8 mouse cellular contexts compared by ENCODE assay signal in genomic region chr9:124312171-124313142, GRCm38 (mm10). TPM values are rescaled to one million over a fixed set of nuclear protein-coding genes. Genes with fewer than 3 reads are reported as not detected.
DNase-seq lines count a peak whose midpoint lies in the region; ATAC-seq and TF ChIP-seq lines count a peak whose summit lies in the region.

Gene 2010315B03Rik, minus strand, starts transcription at chr9:124312696.

- H3K9me3 ChIP-seq in heart, embryonic 12.5 days (replicated peaks) = peaks cover 3% of the 10 kb centered on the region; the same call in 1 of the 2 replicates
- H3K9me3 ChIP-seq in kidney, postnatal 0 days (replicated peaks; ENCODE audit: low read length) = no peaks in the 10 kb centered on the region
- no peaks in the 10 kb centered on the region for H3K9me3 ChIP-seq in liver, embryonic 11.5 days (ENCODE audit: control insufficient read depth, low read length)
- H3K9me3 ChIP-seq in stomach, embryonic 14.5 days (ENCODE audit: control insufficient read depth, low read depth, low read length) = no peaks in the 10 kb centered on the region

- peak within 1 kb of the TSS; percentile 74 for H3K4me2 ChIP-seq in heart, embryonic 12.5 days
- H3K4me2 ChIP-seq in kidney, postnatal 0 days (ENCODE audit: low read length) = peak within 1 kb of the TSS; percentile 60
- H3K4me2 ChIP-seq in liver, embryonic 11.5 days = peak within 1 kb of the TSS; percentile 65
- H3K4me2 ChIP-seq in stomach, embryonic 14.5 days (replicated peaks; ENCODE audit: low read depth, low read length) = peak within 1 kb of the TSS; percentile 55

- peak; percentile 90 for DNase-seq in CD4-positive helper T cell, adult 2 months (ENCODE audit: low read depth, low spot score)
- peak; percentile 77 for DNase-seq in brain, embryonic 18.5 days (ENCODE audit: low read depth, low spot score)
- peak; percentile 95 for DNase-seq in kidney, postnatal 0 days (ENCODE audit: low spot score)
- DNase-seq in liver, embryonic 11.5 days (ENCODE audit: low spot score) = peak; percentile 83
- DNase-seq in naive thymus-derived CD4-positive, alpha-beta T cell, adult 2 months (ENCODE audit: low read depth) = peak; percentile 90

- H3K4me3 ChIP-seq in heart, embryonic 12.5 days = peak within 1 kb of the TSS; percentile 93
- H3K4me3 ChIP-seq in kidney, postnatal 0 days (replicated peaks; ENCODE audit: low read depth, low read length) = peak within 1 kb of the TSS; percentile 67
- peak within 1 kb of the TSS; percentile 73 for H3K4me3 ChIP-seq in liver, embryonic 11.5 days (ENCODE audit: low read depth, low read length)
- peak within 1 kb of the TSS; percentile 52 for H3K4me3 ChIP-seq in stomach, embryonic 14.5 days (ENCODE audit: low read depth, low read length)

- peak; percentile 97 for ATAC-seq in erythroid progenitor cell, adult 5-6 weeks (replicated peaks; ENCODE audit: low FRiP score, poor library complexity, severe bottlenecking)
- peak; percentile 100 for ATAC-seq in heart, embryonic 12.5 days (ENCODE audit: insufficient number of reproducible peaks, low FRiP score)
- ATAC-seq in kidney, postnatal 0 days (replicated peaks; ENCODE audit: low FRiP score, low read depth) = peak; percentile 100
- peak; percentile 100 for ATAC-seq in liver, embryonic 11.5 days (replicated peaks; ENCODE audit: low FRiP score)
- peak; percentile 100 for ATAC-seq in stomach, embryonic 14.5 days (ENCODE audit: insufficient number of reproducible peaks, insufficient read depth, low FRiP score, low read depth)

- peak within 1 kb of the TSS; percentile 86 for H3K9ac ChIP-seq in heart, embryonic 12.5 days
- H3K9ac ChIP-seq in kidney, postnatal 0 days (ENCODE audit: low read depth, low read length) = peak within 1 kb of the TSS; percentile 85
- peak within 1 kb of the TSS; percentile 86 for H3K9ac ChIP-seq in liver, embryonic 11.5 days (ENCODE audit: low read depth, low read length)
- peak within 1 kb of the TSS; percentile 47 for H3K9ac ChIP-seq in stomach, embryonic 14.5 days (replicated peaks; ENCODE audit: low read depth, low read length)

- WGBS in heart, embryonic 12.5 days = 2% methylated on average over 21 of the region's 22 CpGs
- WGBS in kidney, postnatal 0 days = 1% methylated on average over 21 of the region's 22 CpGs
- 1% methylated on average over 21 of the region's 22 CpGs for WGBS in liver, embryonic 11.5 days
- WGBS in stomach, embryonic 14.5 days = 1% methylated on average over 21 of the region's 22 CpGs

- H3K27me3 ChIP-seq in heart, embryonic 12.5 days (replicated peaks) = no peaks in the 10 kb centered on the region
- H3K27me3 ChIP-seq in kidney, postnatal 0 days (ENCODE audit: insufficient read depth, low read length) = no peaks in the 10 kb centered on the region
- no peaks in the 10 kb centered on the region for H3K27me3 ChIP-seq in liver, embryonic 11.5 days (replicated peaks; ENCODE audit: control insufficient read depth, insufficient read depth, low read length)
- H3K27me3 ChIP-seq in stomach, embryonic 14.5 days (ENCODE audit: control insufficient read depth, insufficient read depth, low read length) = no peaks in the 10 kb centered on the region

- H3K4me1 ChIP-seq in heart, embryonic 12.5 days (replicated peaks) = peaks cover 5% of the 10 kb centered on the region
- no peaks in the 10 kb centered on the region for H3K4me1 ChIP-seq in kidney, postnatal 0 days (replicated peaks; ENCODE audit: insufficient read depth, low read length)
- H3K4me1 ChIP-seq in liver, embryonic 11.5 days (replicated peaks; ENCODE audit: control insufficient read depth, insufficient read depth, low read length) = no peaks in the 10 kb centered on the region
- peaks cover 5% of the 10 kb centered on the region; the same call in 1 of the 2 replicates for H3K4me1 ChIP-seq in stomach, embryonic 14.5 days (ENCODE audit: control insufficient read depth, insufficient read depth, low read length)

- H3K27ac ChIP-seq in heart, embryonic 12.5 days (ENCODE audit: poor library complexity, severe bottlenecking) = peak within 1 kb of the TSS; percentile 96
- H3K27ac ChIP-seq in kidney, postnatal 0 days = peak within 1 kb of the TSS; percentile 94
- H3K27ac ChIP-seq in liver, embryonic 11.5 days (ENCODE audit: low read depth, low read length) = peak within 1 kb of the TSS; percentile 86
- H3K27ac ChIP-seq in stomach, embryonic 14.5 days (ENCODE audit: low read length) = peak within 1 kb of the TSS; percentile 77

- H3K36me3 ChIP-seq in heart, embryonic 12.5 days = no peaks in the 10 kb centered on the region
- H3K36me3 ChIP-seq in kidney, postnatal 0 days (ENCODE audit: insufficient read depth, low read length) = no peaks in the 10 kb centered on the region
- no peaks in the 10 kb centered on the region for H3K36me3 ChIP-seq in liver, embryonic 11.5 days (ENCODE audit: control insufficient read depth, insufficient read depth, low read length)
- no peaks in the 10 kb centered on the region for H3K36me3 ChIP-seq in stomach, embryonic 14.5 days (ENCODE audit: control insufficient read depth, insufficient read depth, low read length)

- no peak for TF ChIP-seq CTCF in kidney, postnatal 0 days (IDR thresholded peaks at IDR 0.05; ENCODE audit: low read depth)

RNA-seq across cellular contexts. Expression of gene 2010315B03Rik, which starts in this region (rescaled TPM):
- total RNA-seq in erythroid progenitor cell, adult 5-6 weeks (2015; ENCODE audit: low replicate concordance) = 5.0 and 12.3 TPM in 2 replicates
- total RNA-seq in erythroid progenitor cell, adult 5-6 weeks (2017; ENCODE audit: low replicate concordance) = 3.0 and 9.2 TPM in 2 replicates
- 6.9 and 7.3 TPM in 2 replicates for polyA plus RNA-seq in heart, embryonic 12.5 days (2016; fragmentation: Nextera tagmentation; extraction: Ambion mirVana)
- 14.6 and 16.7 TPM in 2 replicates for polyA plus RNA-seq in kidney, postnatal 0 days (2015; fragmentation: Nextera tagmentation; extraction: Ambion mirVana)
- 4.4 and 5.7 TPM in 2 replicates for polyA plus RNA-seq in liver, embryonic 11.5 days (2014; fragmentation: Nextera tagmentation; extraction: Ambion mirVana)
- polyA plus RNA-seq in stomach, embryonic 14.5 days (2014; fragmentation: Nextera tagmentation; extraction: Ambion mirVana) = 11.0 and 12.0 TPM in 2 replicates

Comparison
In these comparisons a context has a peak if more than half of its experiments do, and no peak if none do; other contexts are left out.
1. Peak in every context shown above with its lines: DNase-seq, ATAC-seq, H3K4me3 ChIP-seq and H3K27ac ChIP-seq.